Mouse (Mus musculus) ES-Bruce4 (cell line): ENCODE measurements around the gene Epgn.
A peak's percentile ranks its signal among the peaks of the same experiment; 100 is the strongest.

Source experiments
- CTCF ChIP-seq: IDR thresholded peaks from one replicate; pipeline ENCODE4 v1.8.1; 2011; ENCODE audit warnings: low read depth, low read length
- POLR2A ChIP-seq: IDR thresholded peaks from one replicate; pipeline ENCODE4 v1.8.1; 2011; ENCODE audit warnings: low read length; ENCODE audit not compliant: insufficient read depth

DNA sequence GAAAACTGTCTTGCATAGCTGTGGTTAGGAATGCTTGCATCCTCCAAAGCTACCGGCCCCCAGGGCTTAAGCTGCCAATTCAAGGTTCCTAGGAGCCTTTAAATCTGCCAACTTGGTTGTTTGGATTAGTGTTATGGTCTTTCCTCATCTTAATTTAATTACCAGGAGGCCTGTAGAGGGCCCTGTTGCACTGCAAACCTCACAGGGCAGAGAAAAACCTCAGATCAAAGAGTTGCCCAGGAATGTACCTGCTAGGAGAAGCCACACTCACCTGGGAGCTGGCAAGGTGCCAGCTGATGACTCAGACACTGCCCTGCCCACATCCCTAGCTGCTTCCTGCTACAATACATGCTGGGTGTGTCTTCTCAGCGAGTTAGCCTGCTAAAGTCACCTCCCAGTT lies 11.3 kb downstream of the Epgn start:
- TF ChIP-seq POLR2A (no peak), CTCF (peak; percentile 20)
